Mouse (Mus musculus): ENCODE results near the gene Unc45a. TPM values are rescaled to one million over a fixed set of nuclear protein-coding genes. Genes with fewer than 3 reads are reported as not detected.
A peak's percentile ranks its signal among the peaks of the same experiment; 100 is the strongest.

Gene Unc45a
- total RNA-seq (2022) = 10 to 100 TPM; 10.4 to 14.9 (median 12.0) TPM

DNA sequence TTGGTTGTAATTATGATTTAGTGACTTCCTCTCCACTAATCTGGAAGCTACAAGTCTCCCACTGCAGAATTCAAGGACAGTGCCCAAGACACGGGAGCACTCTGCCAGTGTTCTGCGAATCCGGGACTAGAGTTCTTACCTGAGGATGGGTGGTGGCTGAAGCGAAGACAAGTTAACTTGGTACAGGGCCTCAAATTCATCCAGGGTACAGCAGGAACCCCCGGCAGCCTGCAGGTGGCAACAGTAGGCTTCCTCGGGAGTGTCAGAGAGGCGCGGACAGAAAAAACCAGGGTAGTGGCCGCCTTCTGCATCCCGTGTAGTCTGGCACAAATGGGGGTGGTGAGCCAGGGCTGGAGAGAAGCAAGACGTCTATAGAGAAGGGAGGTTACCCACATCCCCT, at the start of gene Unc45a:
Gene Unc45a (minus strand): TSS at position 213 of the 400 bp plus-strand sequence.
- peak; percentile 63 to 65 for DNase-seq (ENCODE audit: low spot score in 2 of 2)

DNA sequence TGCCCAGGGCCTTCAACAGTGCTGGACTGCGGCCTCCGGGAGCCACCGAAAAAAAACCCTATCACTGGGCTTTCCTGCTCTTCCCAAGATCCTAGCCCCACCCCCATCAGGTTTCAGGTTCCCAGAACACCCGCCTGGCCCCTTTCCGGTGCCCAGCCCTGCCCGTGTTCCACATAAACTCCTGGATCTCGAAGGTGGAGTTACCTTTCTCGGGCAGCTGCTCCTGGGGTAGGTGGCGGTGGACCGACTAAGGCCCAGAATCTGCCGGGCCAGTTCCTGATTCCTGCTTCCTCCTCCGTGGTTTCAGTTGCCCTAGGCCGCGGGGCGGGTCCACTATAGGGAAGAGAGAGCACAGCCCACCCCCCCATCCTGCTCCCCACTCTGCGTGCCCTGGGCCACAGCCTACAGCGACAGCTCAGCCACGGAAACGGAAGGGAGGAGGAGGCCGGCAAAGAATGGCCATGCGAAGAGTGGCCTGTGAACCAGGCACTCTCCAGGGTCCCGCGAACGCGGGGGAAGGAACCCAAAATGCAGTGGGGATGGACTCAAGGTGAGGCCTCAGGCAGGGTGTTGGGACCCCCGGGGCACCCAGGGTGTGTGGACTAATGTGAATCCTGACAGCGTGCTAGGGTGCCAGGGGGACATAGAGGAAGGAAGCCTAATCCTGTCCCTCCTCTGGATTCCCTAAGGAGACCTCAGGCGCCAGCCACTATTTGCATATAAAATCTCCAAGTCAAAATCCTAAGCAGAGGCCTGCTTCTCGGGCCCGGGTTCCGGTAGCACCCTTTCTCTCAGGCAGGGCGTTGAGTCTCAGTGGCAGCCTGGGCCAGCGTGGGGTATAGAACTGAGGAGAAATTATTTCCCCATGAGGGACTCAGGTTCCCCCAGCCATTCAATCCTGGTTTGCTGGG, 47.1 kb upstream of the Unc45a start, which contains the start of gene Fes:
Gene Fes (minus strand): TSS at position 314 of the 911 bp plus-strand sequence.
- DNase-seq (ENCODE audit: low spot score in 2 of 2) = peak in 1 of 2 experiments; percentile 46

DNA sequence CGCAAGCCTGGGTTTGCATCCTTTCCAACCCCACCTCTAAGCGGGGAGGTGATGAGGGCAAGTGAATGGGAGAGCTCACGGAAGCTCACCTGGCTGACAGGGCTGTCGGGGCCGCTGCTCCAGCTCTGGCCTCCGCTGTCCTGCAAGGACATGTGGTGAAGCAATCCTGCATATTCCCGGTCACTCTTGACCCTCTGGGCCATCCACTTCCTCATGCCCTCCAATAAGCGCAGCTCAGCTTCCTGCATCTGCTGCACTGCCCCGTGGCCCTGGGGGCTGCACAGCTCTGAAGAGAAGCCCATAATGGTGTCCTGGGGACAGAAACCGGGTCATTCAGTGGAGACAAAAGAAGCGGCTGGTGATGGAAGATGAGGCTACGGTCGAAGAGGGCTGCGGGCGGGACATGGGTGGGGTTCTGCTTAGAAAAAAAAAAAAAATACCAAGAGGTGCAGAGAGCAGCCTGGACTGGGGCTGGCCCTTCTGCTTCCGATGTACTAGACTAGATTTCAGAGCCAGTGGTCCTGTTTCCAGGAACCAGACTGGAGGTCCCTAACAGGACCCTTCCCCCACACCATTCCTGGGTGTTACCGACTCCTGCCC, 46.3 kb upstream of the Unc45a start:
- DNase-seq (ENCODE audit: low spot score in 2 of 2) = no peak

DNA sequence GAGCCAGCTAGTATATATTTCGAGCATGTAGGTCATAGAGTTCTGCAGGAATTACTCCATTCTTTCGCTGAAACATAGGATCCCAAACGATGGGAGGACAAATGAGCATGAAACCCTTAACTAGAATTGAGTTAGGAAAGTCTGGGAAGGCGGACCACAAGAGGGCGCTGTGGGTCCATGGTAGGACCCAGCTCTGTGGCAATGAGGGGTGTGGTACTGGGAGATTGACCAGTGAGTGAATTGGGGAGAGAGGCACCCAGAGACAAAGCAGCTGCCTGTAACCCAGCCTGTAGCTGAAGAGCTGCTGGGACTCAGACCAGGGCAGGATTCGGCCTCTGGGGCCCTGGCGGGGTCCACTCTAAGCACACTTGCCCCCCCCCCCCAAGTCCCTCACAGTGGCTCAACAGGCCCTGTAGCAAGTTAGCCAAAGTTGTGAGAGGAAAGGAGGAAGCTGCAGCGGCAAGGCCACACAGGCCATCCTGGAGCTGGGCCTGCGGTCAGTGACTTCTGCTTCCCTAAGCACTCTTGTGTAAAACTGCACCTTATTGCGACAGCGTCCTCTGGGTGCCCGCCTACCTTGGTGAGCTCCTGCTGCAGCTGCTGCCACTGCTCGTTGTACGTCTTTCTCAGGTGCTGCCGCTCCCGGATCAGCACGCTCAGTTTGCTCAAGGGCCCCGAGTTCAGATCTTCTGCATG, 45.6 kb upstream of the Unc45a start:
- DNase-seq (ENCODE audit: low spot score in 2 of 2) = peak; percentile 82 to 83

DNA sequence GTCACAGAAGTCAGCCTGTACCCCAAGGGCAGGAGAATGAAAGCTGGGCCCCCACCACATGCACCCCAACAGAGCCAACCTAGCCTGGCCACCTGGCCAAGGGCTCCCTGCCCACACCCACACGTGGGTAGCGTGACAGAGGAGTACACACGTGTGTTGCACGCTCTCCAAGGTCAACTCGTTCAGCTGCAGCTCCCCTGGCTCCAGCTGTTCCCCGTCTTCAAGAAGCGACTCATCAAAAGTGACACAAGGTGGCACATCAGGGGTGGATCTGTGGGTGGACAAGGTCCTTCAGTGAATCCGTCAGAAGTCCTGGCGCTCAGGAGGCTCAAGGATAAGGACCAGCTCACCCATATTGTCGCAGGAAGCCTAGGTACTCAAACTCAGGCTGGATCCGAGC, 42.1 kb upstream of the Unc45a start:
- DNase-seq (ENCODE audit: low spot score in 2 of 2) = no peak

DNA sequence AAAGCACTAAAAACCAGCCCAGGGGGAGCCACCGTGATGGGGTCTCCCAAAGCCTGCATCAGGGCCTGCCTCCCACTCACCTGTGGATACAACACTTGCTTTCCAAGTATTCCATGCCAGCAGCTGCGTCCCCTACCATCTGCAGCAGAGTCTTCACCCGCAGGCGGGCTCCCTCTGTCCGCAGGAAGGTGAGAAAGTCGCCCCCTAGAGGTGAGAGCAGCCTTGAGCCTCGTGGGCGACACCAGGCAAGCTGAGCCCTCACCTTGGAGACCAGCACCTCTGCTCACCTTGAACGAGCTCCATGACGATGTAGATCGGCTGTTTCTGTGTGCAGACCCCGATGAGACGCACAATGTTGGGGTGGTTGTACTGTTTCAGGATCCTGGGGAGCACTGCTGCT, 38.7 kb upstream of the Unc45a start:
- no peak for DNase-seq (ENCODE audit: low spot score in 2 of 2)

DNA sequence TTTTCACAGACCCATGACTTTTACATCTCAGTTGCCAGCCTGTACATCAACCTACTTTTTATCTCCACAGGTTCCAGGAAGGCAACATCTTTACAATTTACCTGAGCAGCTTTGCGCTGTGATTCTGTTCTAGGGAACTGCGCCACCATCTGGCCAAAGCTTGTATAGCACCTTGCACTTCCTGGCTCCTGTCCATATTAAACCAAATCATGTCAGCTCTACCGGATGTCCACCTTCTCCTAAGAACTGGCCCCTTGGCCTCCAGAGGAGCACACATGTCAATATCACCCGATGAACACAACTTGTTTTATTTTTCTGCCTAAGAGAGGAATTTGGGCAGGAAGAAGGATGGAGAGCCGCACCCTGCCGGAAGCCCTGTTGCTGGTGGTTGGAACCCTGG, 36.7 kb upstream of the Unc45a start:
- peak; percentile 54 to 61 for DNase-seq (ENCODE audit: low spot score in 2 of 2)

DNA sequence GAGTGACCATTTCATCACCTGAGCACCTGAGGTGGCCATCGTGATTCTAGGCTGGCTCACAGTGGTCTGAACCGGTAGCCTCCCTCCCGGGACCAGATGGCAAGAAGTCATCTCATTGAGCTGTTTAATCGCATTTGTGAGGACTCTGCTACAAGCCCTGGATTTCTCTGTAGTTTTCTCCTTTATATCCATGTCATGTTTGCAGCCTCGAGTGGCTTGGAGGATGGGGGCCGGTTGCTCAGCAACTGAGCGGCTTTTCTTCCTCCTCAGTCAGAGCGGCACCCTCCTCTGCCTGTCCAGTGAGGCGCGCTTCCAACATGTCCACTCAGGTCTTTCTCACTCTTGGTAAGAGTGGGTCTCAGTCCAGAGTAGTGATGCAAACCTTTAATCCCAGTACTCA, 35.4 kb upstream of the Unc45a start:
- DNase-seq (ENCODE audit: low spot score in 2 of 2) = no peak

DNA sequence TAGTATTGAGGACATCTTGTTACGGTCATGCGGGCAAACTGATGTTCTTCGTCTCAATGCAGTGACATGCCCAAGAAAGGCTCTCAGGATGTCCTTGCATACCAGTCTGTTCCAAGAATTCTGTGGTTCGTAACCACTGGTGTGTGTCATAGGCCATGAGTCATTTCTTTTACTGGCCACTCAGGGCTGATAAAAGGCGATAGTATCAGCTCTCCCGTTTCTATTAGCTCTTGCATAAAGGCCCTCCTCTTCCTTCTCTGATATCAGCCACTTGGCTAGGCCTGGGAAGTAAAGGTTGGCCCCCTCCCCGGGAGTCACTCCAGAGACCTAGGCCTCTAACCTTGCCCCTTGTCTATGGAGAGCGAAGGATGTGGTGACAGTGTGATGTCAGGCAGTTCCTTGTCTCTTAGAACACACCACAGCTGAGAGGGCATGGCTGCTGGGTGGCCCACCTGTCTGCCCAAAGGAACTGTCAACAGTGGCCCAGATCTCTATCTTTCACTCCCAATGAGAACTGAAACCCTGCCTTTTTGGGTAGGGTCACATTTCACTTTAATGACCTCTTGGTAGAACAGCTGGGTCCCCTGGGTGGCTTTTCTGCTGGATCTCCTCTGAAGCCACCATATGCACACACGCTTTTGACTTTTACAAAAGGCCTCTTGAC, 34.7 kb upstream of the Unc45a start:
- DNase-seq (ENCODE audit: low spot score in 2 of 2) = no peak

DNA sequence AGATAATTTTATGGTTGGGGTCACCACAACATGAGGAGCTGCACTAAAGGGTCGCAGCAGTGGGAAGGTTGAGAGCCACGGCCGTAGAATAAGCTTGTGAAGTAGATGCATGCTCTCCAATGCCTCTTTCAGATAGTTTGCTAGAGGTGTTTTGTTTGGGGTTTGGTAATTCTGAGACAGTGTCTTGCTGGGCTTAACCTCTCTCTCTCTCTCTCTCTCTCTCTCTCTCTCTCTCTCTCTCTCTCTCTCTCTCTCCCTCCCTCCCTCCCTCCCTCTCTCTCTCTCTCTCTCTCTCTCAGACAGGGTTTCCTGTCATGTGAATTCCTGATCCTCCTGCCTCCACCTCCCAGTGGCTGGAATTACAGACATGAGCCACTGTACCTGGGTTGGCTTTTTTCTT, 33.9 kb upstream of the Unc45a start:
- no peak for DNase-seq (ENCODE audit: low spot score in 2 of 2)

DNA sequence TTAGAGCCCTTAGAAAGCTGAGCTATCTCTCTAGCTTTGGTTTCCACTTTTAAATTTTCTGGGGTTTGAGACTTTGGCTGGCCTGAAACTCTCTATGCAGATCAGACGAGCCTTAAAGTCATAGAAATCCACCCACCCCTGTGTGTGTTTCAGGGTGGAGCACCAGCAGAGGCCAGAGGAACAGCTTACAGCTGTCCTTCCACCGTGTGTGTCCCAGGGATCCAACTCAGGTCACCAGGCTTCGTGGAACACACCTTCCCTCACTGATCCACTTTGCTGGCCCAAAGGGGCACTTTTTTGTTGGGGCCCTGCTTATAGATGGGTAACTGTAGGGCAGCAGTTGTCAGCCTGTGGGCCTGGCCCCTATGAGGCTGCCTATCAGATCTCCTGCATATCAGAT, 33.5 kb upstream of the Unc45a start:
- DNase-seq (ENCODE audit: low spot score in 2 of 2) = no peak

DNA sequence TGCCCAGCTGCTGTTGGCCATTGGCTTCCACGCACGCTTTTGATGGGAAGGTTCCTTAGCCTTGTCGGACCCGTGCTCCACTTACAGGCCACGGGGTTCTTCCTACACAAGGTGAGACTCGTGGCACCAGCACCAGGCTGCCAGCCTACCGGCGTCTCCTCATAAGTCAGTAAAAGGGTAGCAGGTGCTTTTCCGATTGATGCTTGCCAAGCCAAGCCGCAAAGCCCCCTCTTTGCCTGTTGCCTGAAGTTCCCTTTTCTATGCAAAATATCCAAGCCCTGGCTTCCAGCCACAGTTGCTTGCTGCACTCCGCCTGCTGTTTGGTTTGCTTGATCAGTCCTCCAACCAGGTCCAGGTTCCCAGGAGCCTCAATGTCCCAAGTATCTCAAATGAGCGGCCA, 33.0 kb upstream of the Unc45a start:
- DNase-seq (ENCODE audit: low spot score in 2 of 2) = no peak

DNA sequence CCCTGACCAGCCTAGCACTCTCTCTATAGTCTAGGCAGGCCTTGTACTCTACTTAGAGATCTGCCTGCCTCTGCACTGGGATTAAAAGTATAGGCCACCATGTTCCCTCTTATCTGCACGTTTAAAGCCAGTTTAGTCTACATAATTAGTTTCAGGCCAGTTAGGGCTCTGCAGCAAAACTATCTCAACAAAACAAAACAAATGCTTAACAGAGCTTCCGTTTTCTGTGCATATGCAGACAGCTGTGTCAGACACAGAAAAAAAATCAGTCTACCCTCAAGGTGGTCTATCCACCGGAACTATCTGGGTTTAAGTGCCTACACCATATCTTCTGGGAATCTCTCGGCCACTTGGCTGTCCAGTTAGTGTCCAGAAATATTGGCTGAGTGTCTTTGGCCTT, 32.5 kb upstream of the Unc45a start:
- no peak for DNase-seq (ENCODE audit: low spot score in 2 of 2)

DNA sequence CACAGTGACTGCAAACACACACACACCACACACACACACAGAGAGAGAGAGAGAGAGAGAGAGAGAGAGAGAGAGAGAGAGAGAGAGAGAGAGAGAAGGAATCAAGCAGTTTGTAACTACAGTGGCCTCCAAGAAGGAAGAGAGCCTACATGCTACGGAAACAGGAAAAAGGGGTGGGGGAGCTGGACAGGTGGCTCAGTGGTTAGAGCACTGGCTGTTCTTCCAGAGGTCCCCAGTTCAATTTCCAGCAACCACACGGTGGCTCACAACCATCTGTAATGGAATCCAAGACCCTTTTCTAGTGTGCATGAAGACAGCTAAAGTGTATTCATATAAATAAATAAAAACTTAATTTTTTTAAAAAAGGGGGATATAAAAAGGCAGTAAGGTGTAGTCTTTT, 31.9 kb upstream of the Unc45a start:
- no peak for DNase-seq (ENCODE audit: low spot score in 2 of 2)

DNA sequence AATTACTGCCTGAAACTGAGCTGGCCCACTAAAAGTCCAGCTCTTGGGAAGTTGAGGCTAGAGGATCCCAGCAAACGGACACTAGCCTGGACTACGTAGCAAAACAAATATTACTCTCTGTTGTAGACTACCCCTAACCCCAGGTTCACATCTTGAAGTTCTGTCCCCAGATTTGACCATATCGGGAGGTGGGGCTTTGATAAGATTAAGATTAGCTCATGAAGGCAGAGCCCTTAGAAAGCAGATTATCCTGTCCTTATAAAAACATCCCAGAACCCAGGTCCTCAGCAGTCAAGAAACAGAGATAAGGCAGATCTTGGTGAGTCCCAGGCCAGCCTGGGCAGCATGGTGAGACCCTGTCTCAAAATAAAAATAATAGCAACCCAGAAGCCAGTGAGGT, 31.4 kb upstream of the Unc45a start:
- DNase-seq (ENCODE audit: low spot score in 2 of 2) = no peak

DNA sequence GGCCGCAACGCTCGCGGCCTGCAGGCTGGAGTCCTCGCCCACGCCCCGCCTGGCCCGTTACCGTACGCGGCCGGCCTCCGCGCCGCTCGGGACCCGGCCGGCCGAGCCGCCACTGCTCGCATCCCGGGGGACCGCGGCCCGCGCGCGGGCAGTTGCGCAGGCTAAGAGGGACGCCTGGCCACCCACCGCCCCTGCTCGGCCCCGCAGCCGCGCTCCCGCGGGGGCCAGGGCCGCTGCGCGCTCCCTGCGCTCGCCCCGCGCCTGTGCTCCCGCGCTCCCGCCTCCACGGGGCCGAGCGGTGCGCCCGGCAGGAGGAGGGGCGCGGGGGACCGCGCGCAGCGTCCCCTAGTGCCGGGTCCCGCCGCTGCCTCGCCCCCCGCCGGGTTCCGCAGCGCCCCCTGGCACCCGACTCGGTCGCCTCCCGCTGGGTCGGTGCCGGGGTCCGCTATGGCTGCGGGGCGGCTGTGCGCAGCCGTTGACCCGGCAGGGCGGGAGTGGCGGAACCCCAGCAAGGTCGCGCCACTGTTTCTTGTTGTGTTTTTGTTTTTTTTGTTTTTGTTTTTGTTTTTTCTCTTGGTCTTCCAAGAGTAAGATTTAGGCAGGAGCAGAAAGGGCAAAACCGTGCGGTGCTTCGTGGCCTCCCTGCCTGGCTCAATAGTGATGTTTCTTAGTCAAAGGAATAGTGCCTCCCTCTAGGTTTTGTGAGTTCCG, 30.4 kb upstream of the Unc45a start, which contains the start of gene Man2a2:
Gene Man2a2 (minus strand): TSS at position 335 of the 711 bp plus-strand sequence.
- DNase-seq (ENCODE audit: low spot score in 2 of 2) = peak; percentile 62 to 72

DNA sequence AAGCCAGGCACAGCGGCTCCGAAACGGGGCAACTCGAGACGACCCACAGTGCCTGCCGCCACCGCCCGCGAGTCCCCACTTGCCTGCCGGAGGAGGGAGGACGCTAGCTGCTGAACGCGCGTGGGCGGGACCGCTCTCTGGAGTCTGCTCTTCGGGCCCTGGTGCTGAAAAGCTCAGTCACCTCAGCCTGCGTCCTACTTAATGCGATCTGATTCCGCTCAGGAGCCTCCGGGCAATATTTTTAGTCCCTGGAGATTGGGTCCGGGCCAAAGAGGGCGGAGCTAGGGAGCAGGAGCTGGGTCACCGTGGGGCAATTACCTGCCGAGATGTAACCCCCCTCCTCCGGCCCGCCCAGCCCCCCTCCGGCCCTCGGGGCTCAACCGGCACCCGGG, 29.8 kb upstream of the Unc45a start:
- peak; percentile 86 to 89 for DNase-seq (ENCODE audit: low spot score in 2 of 2)

DNA sequence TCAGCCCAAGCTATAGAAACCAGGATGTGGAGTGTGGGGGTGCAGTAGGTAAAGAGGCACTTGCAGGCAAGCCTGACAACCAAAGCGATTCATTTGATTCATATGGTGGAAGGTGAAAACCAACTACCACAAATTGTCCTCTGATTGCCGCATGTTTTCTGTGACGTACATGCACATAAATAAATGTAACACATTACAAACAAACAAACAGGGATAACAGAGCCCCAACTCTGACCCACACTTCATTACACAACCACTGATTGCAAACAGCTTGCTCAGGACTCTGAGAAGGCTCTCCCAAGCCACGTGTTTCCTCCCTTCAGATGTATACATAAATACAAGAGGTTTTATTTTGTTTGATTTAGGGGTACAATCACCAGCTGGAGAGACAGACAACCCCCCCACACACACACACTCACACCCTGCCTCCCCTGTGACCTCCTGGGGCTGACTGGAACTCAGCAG, 29.2 kb upstream of the Unc45a start:
- no peak for DNase-seq (ENCODE audit: low spot score in 2 of 2)

DNA sequence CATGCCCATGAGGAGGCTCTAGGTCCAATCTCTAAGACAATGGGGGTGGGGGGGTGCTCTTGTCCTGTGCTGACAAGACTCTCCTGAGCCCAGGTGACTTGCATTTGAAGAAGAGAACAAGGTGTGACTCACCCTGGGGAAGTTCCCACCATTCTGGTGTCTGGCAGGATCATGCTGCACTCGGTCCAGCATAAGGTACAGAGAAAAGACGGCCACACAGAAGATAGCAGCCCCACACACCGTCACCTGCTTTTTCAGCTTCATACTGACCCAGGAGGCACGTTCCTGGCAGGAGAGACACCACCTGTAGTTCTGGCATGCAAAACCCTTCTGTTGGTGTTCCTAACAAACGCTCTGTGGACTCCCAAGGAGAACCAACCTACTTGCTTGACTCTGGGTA, 28.7 kb upstream of the Unc45a start:
- no peak for DNase-seq (ENCODE audit: low spot score in 2 of 2)

DNA sequence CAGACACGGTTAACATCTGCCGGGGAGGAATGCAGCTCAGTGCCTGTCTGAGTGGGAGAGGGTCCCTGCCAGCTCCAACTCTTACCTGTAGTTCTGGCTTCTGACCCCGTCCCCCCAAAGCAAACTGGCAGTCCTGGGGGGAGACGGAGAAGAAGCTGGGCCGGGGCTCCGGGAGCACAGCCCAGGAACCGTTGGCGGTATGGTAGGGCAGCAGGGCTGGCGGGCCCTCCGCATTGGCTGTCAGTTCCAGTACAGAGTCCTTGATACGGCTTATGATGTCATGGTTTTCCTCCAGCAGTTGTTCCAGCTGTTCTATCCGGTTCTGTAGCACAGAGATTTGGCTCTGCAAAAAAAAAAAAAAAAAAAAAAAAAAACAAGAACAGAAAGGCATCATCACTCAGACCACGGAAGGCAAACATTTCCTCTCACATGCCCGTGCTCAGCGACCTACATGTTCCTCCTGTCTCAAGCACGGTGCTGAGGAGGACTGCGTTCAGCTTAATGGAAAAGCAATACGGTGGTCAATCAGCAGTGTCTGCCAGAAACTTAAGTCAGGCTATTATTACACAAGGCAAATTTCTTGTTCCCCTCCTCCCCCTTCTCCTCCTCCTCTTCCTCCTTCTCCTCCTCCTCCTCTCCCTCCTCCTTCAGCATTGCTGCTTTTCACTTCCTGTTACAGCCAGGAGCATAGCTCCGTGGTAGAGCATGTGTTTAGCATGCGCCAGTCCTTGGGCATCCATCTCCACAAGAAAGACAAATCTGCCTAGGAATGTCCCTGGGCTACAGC, 28.0 kb upstream of the Unc45a start:
- DNase-seq (ENCODE audit: low spot score in 2 of 2) = no peak

All from gastrocnemius, adult 8-10 months (tissue).